Mouse (Mus musculus) intestine, embryonic 14.5 days (tissue): Measurements from ENCODE around the gene Gm45213. TPM values are rescaled to one million over a fixed set of nuclear protein-coding genes. Genes with fewer than 3 reads are reported as not detected.
"Not testable (repeated sequence)": the region's sequence is repeated elsewhere in the genome, so short reads cannot be mapped to it uniquely, and the experiment has no call there.

Experiments used
- ATAC-seq: fragments of 200-750 bp; cut with Nextera tagmentation; replicated peaks from 2 replicates; pipeline ENCODE4 v1.8.0; 2017; ENCODE audit warnings: low read depth, moderate number of reproducible peaks, moderate TSS enrichment, moderate library complexity; ENCODE audit not compliant: low FRiP score, low TSS enrichment
- DNase-seq: peaks from one replicate; pipeline ENCODE4 v3.0.0-alpha.2; 2018; ENCODE audit warnings: low spot score
- H3K27ac ChIP-seq: fragments of 300-500 bp; sonication (generic); 2 replicates; pipeline ENCODE4 v1.5.1; 2014; ENCODE audit warnings: low read depth, mild to moderate bottlenecking, control low read depth
- H3K27me3 ChIP-seq: fragments of 300-500 bp; sonication (generic); replicated peaks from 2 replicates; pipeline ENCODE4 v1.6.1; 2014; ENCODE audit warnings: low read length, control low read depth; ENCODE audit not compliant: control insufficient read depth, insufficient read depth
- H3K36me3 ChIP-seq: fragments of 300-500 bp; sonication (generic); 2 replicates; pipeline ENCODE4 v1.6.1; 2014; ENCODE audit warnings: low read length, control low read depth; ENCODE audit not compliant: control insufficient read depth, insufficient read depth
- H3K4me1 ChIP-seq: fragments of 300-500 bp; sonication (generic); replicated peaks from 2 replicates; pipeline ENCODE4 v1.6.1; 2014; ENCODE audit warnings: low read length, control low read depth, mixed read lengths; ENCODE audit not compliant: control insufficient read depth, insufficient read depth
- H3K4me2 ChIP-seq: fragments of 300-500 bp; sonication (generic); 2 replicates; pipeline ENCODE4 v1.6.1; 2014; ENCODE audit warnings: low read length
- H3K4me3 ChIP-seq: fragments of 300-500 bp; sonication (generic); 2 replicates; pipeline ENCODE4 v1.5.1; 2014; ENCODE audit warnings: low read depth, low read length, control low read depth, mixed read lengths
- H3K9ac ChIP-seq: fragments of 300-500 bp; sonication (generic); 2 replicates; pipeline ENCODE4 v1.6.1; 2014; ENCODE audit warnings: mild to moderate bottlenecking, low read length
- H3K9me3 ChIP-seq: fragments of 300-500 bp; sonication (generic); 2 replicates; pipeline ENCODE4 v1.6.1; 2016; ENCODE audit warnings: low read length, control low read depth; ENCODE audit not compliant: control insufficient read depth
- WGBS: fragments of 180-500 bp; shearing (Covaris S2); extraction: QIAGEN DNeasy Blood & Tissue Kit; methylation state at CpG from one replicate; pipeline ENCODE4 v1.1.7; 2014; 5-methylcytosine and 5-hydroxymethylcytosine counted together
- polyA plus RNA-seq: library from polyadenylated mRNA; unstranded; fragments of >200 nt; fragmentation: Nextera tagmentation; extraction: Ambion mirVana; gene quantifications from 2 replicates; pipeline ENCODE4 v1.2.1, GENCODE M21; 2014

The Gm45213 gene
- polyA plus RNA-seq, 1 experiment from 2014 or later: not detected

DNA sequence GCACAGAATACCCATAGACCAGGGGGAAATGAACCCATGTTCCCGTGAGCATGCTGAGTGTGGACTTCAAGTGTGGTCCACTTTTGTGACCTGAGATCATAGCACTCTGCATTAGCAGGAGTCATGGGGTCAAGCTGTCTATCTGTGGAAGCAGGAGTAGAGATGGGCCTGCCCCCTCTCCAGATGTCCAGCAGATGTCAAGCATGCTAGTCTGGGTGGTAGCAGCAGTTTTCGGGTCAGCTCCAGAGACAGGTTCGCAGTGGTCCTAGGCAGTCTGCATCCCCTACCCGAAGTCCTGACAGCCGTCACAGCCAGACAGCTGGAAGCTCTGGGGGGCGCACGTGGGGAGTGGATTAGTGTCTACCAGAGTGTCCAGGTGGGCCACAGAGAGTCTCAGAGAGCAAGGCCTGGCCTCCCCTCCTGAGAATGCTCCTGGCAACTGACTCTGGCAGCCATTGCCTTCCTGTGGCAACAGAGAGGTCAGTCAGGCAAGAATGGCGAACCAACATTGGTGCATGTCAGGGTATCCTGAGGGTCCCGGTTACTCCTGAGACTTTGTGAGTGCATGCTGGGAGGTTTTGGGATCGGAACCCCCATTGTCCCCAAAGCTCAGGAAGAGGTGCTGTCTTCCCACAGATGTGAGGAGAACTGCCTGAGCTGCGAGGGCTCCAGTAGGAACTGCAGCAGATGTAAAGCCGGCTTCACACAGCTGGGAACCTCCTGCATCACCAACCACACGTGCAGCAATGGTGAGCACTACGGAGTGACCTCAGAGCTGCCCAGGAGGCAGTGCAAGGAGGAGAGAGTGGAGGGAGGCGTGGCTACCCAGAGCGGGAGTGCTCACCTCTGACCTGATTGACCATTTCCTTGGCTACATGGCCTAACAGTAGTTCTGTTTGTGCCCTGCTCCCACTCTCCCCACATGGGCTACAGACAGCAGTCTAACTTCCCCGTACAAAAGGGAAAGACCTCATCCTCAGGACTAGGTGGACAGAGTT lies 3.8 kb downstream of the Gm45213 start:
- H3K9me3 ChIP-seq: no peaks in the 10 kb centered on the region
- H3K4me3 ChIP-seq: no peak overlapping the region
- no peak overlapping the region for H3K9ac ChIP-seq
- no peaks in the 10 kb centered on the region for H3K27me3 ChIP-seq
- H3K4me1 ChIP-seq: no peaks in the 10 kb centered on the region; the same call in 1 of the 2 replicates
- no peaks in the 10 kb centered on the region for H3K36me3 ChIP-seq
- H3K27ac ChIP-seq: no peak overlapping the region
- 0 out of 2 replicates have a peak, but pooled peaks have one; percentile 40 for ATAC-seq
- WGBS: 51% methylated on average over 17 of the region's 17 CpGs
- no peak overlapping the region for H3K4me2 ChIP-seq
- DNase-seq: no peak

DNA sequence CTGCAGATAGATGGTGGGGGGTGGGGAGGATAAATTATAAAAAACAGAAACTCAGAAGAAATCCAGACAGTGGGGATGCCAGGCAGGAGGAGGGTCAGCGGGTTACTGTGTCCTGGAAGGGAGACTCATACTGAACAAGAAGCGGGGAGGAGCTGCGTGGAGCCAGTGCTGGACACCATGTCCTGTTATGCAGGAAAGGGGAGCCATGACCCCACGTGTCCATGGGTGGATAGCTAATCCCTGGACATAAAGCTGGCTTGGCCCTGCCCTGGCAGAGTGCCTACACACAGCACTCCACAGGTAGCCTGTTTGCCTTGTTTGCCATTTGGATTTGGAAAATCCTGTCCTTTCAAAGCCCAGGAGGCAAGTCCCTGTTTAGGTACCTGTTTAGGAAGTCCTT lies 4.6 kb downstream of the Gm45213 start:
- no peak overlapping the region for H3K4me2 ChIP-seq
- WGBS: 58% methylated on average over 4 of the region's 4 CpGs
- ATAC-seq: no peak

DNA sequence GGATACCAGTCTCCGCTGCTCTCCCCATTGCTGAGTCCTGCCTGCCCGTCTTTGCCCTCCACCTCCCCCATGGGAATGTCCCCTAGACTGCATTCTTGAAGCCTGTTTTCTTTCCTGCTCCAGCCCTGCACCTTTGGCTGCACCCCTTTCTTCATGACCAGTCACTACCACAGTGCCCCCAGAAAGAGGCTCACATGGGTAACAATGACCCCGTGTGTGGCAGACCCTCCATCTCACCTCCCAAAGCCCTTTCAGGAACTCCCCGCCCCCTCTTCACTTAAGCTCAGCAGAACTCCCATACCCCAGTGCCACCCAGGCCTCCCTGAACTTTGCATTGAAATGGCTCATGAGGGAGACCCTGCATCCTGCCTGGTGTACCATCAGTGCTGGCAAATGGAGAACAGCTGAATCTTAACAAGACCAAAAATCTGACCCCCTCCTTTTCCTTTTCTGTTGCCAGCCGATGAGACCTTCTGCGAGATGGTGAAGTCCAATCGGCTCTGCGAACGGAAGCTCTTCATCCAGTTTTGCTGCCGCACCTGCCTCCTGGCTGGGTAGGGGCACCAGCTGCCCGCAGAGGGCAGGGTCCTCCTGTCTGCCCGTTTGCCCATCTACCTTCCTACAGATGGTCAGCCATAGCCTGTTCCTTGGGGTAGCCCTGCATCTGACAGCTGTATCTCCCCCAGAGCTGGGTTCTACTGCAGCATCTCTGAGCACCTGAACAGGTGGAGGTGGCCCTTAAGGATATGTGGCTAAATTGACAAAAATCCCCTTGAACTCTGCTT lies 5.2 kb downstream of the Gm45213 start:
- no peaks in the 10 kb centered on the region for H3K36me3 ChIP-seq
- no peaks in the 10 kb centered on the region; the same call in 1 of the 2 replicates for H3K4me1 ChIP-seq
- WGBS: 89% methylated on average over 12 of the region's 12 CpGs
- no peaks in the 10 kb centered on the region for H3K27me3 ChIP-seq
- no peak for DNase-seq
- no peak for ATAC-seq
- H3K9ac ChIP-seq: no peak overlapping the region
- no peak overlapping the region for H3K27ac ChIP-seq
- no peak overlapping the region for H3K4me3 ChIP-seq
- H3K9me3 ChIP-seq: no peaks in the 10 kb centered on the region
- H3K4me2 ChIP-seq: no peak overlapping the region

More for the DNA sequence above, 4.6 kb downstream of the Gm45213 start:
- Histone ChIP-seq H3K9ac (no peak overlapping the region), H3K4me3 (no peak overlapping the region), H3K4me1 (no peaks in the 10 kb centered on the region; the same call in 1 of the 2 replicates), H3K27me3 (no peaks in the 10 kb centered on the region), H3K27ac (no peak overlapping the region), H3K9me3 (no peaks in the 10 kb centered on the region), H3K36me3 (no peaks in the 10 kb centered on the region)
- no peak for DNase-seq

DNA sequence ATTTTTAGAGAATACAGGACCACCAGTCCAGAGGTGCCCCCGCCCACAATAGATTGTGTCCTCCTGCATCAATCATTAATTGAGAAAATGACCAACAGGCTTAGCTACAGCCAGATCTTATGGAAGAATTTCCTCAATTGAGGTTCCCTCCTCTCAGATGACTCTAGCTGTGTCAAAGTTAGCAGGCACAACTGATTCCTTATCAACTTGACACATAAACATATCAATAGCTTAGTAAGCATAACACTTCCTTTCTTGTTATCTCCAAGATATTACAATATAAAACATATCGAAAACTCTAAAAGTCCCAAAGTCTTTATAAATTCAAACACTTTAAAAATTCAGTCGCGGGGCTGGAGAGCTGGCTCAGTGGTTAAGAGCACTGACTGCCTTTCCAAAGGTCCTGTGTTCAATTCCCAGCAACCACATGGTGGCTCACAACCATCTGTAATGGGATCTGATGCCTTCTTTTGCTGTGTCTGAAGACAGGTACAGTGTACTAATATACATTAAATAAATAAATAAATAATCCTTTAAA lies 10.6 kb downstream of the Gm45213 start:
- Histone ChIP-seq H3K27me3 (no peaks in the 10 kb centered on the region), H3K4me2 (no peak overlapping the region), H3K27ac (no peak overlapping the region), H3K4me1 (no peaks in the 10 kb centered on the region), H3K4me3 (no peak overlapping the region), H3K9me3 (no peaks in the 10 kb centered on the region), H3K36me3 (no peaks in the 10 kb centered on the region), H3K9ac (no peak overlapping the region)
- no peak for ATAC-seq
- WGBS: 83% methylated on average over 4 of the region's 4 CpGs
- DNase-seq: no peak

DNA sequence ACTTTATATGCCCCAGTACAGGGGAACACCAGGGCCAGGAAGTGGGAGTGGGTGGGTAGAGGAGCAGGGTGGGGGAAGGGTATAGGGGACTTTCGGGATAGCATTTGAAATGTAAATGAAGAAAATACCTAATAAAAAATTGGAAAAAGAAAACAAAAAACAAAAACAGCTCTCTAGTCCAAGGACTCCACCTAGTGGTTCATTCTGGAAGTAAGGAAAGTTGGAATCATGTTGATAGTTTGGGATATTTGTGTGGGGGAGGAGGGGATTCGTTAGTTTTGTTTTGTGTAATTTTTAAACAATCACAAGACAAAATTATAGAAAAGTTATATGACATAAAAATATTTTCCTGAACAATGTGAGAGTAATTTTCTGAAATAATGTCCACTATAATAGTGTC lies 12.0 kb downstream of the Gm45213 start:
- not testable (repeated sequence) for H3K4me2 ChIP-seq, H3K36me3 ChIP-seq, DNase-seq, H3K27me3 ChIP-seq, H3K4me3 ChIP-seq, H3K4me1 ChIP-seq, H3K9ac ChIP-seq, H3K9me3 ChIP-seq, H3K27ac ChIP-seq, ATAC-seq
- 4% methylated on average over 2 of the region's 2 CpGs for WGBS

DNA sequence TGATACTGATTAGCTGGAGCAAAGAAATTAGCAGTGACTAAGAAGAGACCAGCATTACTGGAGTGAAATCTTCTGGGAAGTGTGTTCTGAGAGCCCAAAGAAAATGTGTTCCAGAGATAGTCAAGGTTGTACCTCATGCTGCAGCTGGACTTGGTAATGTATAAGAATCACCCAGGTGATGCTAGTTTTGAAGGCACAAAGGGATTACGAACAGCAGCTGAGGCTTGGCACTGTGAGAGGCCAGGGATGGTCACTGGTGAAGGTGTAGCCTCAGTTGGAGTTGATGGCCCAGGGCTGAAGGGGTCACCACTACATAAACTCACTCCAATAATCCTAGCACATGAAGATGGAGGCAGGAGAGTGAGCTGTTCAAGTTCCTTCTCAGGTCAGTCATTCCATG lies 15.3 kb downstream of the Gm45213 start, which contains the start of gene Snrpa1:
Snrpa1 (plus strand) TSS at position 301 of the 400 bp plus-strand sequence.
- Histone ChIP-seq H3K9ac (peak within 1 kb of the TSS; percentile 92), H3K4me3 (peak within 1 kb of the TSS; percentile 91), H3K4me1 (peaks cover 13% of the 10 kb centered on the region; the same call in 1 of the 2 replicates), H3K9me3 (no peaks in the 10 kb centered on the region), H3K4me2 (peak within 1 kb of the TSS; percentile 93), H3K27ac (no peak within 1 kb of the TSS), H3K27me3 (no peaks in the 10 kb centered on the region), H3K36me3 (peaks cover 15% of the 10 kb centered on the region)
- no peak for DNase-seq
- 72% methylated on average over 1 of the region's 1 CpGs for WGBS
- no peak for ATAC-seq

DNA sequence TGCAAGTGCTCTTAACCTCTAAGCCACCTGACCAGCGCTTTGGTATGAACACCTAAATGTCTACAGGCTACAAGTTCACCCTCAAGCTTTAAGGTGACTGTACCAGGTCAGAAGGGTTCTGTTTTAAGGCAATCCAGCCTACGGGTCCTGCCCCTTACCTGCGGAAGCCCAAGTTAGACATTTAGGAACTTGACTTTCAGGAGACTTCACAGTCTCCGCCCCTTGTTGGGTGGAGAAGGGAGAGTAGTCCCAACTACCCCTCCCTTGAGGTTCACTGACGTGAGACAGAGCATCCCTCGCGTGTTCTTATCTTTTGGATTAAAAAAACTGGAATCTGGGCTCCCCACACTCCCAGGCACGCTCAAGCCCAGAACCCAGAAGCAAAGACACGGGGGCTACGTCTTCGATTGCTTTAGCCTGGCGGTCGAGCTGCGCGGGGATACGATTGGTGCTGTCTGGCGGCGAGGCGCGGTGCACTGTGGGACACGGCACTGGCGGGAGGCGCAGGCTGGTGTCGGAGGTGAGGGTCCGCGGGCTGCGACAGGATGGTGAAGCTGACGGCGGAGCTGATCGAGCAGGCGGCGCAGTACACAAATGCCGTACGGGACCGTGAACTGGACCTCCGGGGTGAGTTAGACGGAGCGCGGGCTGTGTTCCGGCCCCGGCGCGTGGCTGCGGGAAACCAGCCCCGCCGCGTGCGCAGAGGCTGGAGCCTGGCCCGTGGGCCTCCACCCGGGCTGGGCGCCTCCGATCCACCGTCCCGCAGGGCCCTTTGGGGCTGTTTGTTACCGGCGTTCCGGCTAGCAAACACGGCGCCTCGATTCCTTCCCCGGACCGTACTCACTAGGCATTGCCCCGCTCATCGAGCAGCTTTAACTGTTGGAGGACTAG lies 16.9 kb downstream of the Gm45213 start:
- Histone ChIP-seq H3K4me2 (peak overlapping the region; percentile 93), H3K4me1 (peaks cover 13% of the 10 kb centered on the region; the same call in 1 of the 2 replicates)
- WGBS: under 1% methylated on average over 52 of the region's 64 CpGs

More for the DNA sequence above, 16.9 kb downstream of the Gm45213 start:
- H3K4me3 ChIP-seq: peak overlapping the region; percentile 91
- H3K9me3 ChIP-seq: no peaks in the 10 kb centered on the region
- peak; percentile 94 for ATAC-seq
- H3K27me3 ChIP-seq: no peaks in the 10 kb centered on the region
- peak overlapping the region; percentile 92 for H3K9ac ChIP-seq
- DNase-seq: peak; percentile 95
- H3K36me3 ChIP-seq: peaks cover 30% of the 10 kb centered on the region
- H3K27ac ChIP-seq: peak overlapping the region; percentile 57; the same call in 1 of the 2 replicates
